Mouse (Mus musculus) splenic B cell, adult 2 months (primary cell): Measurements from ENCODE around the gene Ptprg.
"Not testable (repeated sequence)": the region's sequence is repeated elsewhere in the genome, so short reads cannot be mapped to it uniquely, and the experiment has no call there.

Experiments used
- DNase-seq: peaks from one replicate; pipeline ENCODE4 v3.0.0-alpha.2; 2011; ENCODE audit warnings: low read depth, low spot score
- H3K27me3 ChIP-seq: 2 replicates; pipeline ENCODE4 v1.6.1; 2012; ENCODE audit warnings: mild to moderate bottlenecking, low read length, moderate library complexity, mixed read lengths; ENCODE audit not compliant: control insufficient read depth, poor library complexity, insufficient read depth, severe bottlenecking
- H3K36me3 ChIP-seq: 2 replicates; pipeline ENCODE4 v1.6.1; 2012; ENCODE audit warnings: mild to moderate bottlenecking, low read length, moderate library complexity, mixed read lengths; ENCODE audit not compliant: control insufficient read depth, poor library complexity, insufficient read depth, severe bottlenecking

The Ptprg gene

GRCm38 (mm10) chr14:12202214-12202613, 648.9 kb downstream of the Ptprg start:
- Histone ChIP-seq H3K27me3 (no peaks in the 10 kb centered on the region), H3K36me3 (no peaks in the 10 kb centered on the region)
- no peak for DNase-seq

- no peaks in the 10 kb centered on the region for H3K27me3 ChIP-seq
- no peak for DNase-seq
- no peaks in the 10 kb centered on the region for H3K36me3 ChIP-seq
Observed at GRCm38 (mm10) chr14:12203081-12203480, 649.7 kb downstream of the Ptprg start.

DNA sequence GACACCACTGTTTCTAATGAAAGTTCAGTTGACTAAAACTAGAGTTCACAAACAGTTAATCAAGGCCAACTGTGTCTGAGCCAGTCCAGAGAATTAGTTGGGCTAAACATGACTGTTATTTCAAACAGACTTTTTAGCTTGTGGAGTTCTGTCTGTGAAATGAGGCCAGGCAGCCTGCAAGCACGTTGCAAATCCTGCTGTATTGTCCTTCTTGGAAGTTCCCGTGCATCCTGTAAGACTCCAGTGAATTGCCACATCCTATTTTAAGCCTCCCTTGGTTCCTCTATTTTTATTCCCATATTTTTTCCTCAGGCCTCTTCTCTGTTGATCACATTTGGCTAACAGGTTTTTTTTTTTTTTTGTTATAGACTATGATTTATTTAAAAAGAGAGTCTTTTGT, 652.8 kb downstream of the Ptprg start:
- DNase-seq: no peak
- Histone ChIP-seq H3K36me3 (no peaks in the 10 kb centered on the region), H3K27me3 (no peaks in the 10 kb centered on the region)

DNA sequence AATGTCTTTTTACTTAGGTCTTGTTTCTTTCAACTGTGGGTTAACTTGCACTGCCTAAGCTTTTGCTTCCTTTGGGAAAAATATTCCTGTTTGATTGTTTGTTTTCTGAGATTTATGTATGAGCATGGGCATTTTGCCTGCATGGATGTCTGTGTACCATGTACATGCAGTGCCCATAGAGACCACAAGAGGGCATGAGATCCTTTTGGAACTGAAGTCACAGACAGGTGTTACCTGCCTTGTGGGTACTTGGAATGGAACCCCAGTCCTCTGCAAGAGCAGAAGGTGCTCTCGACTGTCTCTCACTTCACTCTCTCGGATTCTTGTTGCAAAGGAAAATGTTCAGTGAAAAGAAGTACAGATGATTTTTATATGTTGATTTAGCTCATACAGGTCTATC, 655.2 kb downstream of the Ptprg start:
- H3K36me3 ChIP-seq: no peaks in the 10 kb centered on the region
- DNase-seq: peak; percentile 12
- no peaks in the 10 kb centered on the region for H3K27me3 ChIP-seq

DNA sequence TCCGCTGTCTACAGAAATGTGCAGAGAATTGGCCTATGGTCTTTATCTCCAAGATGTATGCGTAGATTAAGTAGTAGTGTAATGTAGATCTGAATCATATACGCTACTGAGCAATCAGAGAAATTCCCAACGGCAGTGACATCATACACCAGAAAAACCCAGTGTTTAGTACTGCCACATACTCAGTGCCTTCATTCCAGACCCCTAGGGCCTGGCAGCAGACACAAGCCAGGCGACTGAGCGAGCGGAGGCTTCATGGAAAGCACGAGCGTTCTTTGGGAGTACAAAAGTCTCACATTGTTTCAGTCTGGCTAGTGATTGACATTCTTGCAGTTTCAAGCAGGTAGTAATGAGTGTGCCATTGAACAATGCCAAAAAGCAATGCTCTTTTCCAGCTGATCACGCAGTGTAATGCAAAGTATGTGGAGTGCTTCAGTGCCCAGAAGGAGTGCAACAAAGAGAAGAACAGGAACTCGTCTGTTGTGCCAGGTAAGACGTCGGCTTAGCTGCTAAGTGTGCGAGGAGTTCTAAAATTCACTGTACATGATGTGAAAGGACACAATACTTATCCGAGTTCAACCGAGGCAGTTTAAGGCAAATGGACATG, 665.3 kb downstream of the Ptprg start:
- Histone ChIP-seq H3K36me3 (no peaks in the 10 kb centered on the region), H3K27me3 (no peaks in the 10 kb centered on the region)
- no peak for DNase-seq

- no peak for DNase-seq
- no peaks in the 10 kb centered on the region for H3K36me3 ChIP-seq
Observed at GRCm38 (mm10) chr14:12219877-12220276, 666.5 kb downstream of the Ptprg start.

GRCm38 (mm10) chr14:12220540-12220939, 667.2 kb downstream of the Ptprg start:
- DNase-seq: no peak
- no peaks in the 10 kb centered on the region for H3K36me3 ChIP-seq

More at GRCm38 (mm10) chr14:12219877-12220276, 666.5 kb downstream of the Ptprg start:
- no peaks in the 10 kb centered on the region for H3K27me3 ChIP-seq

GRCm38 (mm10) chr14:12221571-12221970, 668.2 kb downstream of the Ptprg start:
- H3K27me3 ChIP-seq: no peaks in the 10 kb centered on the region
- no peaks in the 10 kb centered on the region for H3K36me3 ChIP-seq
- DNase-seq: no peak

More at GRCm38 (mm10) chr14:12220540-12220939, 667.2 kb downstream of the Ptprg start:
- H3K27me3 ChIP-seq: no peaks in the 10 kb centered on the region

- H3K27me3 ChIP-seq: no peaks in the 10 kb centered on the region
- no peak for DNase-seq
- H3K36me3 ChIP-seq: no peaks in the 10 kb centered on the region
Observed at GRCm38 (mm10) chr14:12243726-12244125, 690.4 kb downstream of the Ptprg start.

DNA sequence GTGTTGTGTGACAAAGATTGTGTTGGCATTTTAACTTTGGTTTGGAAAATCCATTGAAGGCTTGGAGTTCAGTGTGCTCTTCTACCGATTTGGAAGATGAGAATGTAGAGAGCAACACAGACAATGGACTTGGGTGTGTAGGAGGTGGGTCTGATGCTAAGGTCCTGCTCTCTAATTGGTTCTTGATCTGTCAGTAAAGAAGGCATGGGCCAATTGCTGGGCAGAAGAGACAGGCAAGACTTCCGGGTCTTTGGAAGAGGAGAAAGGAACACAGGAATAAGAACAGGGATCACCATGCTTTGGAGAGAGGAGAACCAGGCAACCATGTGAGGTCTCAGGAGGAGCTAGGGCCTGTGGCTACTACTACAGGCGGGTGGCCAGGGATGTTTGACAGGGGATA, 722.7 kb downstream of the Ptprg start:
- Histone ChIP-seq H3K27me3 (no peaks in the 10 kb centered on the region; the same call in 1 of the 2 replicates), H3K36me3 (no peaks in the 10 kb centered on the region)
- no peak for DNase-seq

DNA sequence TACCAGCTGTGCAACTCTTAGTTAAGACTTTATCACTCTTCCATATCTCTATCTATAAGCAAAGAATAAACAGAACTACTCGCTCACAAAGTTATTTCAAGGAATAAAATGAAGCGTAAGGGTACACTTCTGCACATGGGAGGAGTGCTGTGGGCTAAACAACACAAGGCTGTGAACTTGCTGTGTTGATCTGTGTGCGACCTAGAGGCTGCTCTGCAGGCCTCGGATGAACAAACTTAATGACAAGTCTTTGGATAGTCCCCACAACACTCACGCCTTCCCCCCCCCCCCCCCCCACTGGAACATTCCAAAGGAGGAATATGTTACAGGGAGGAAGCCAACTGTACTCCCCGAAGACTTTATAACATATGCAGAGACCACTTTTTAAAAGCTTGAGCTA, 730.3 kb downstream of the Ptprg start, which contains the start of gene Gm49355:
Gm49355 (plus strand) TSS at position 336 of the 400 bp plus-strand sequence.
- no peak for DNase-seq
- H3K36me3 ChIP-seq: no peaks in the 10 kb centered on the region
- no peaks in the 10 kb centered on the region for H3K27me3 ChIP-seq

- Histone ChIP-seq H3K27me3 (no peaks in the 10 kb centered on the region), H3K36me3 (no peaks in the 10 kb centered on the region)
- peak; percentile 84 for DNase-seq
Observed at GRCm38 (mm10) chr14:12284141-12284912, 731.0 kb downstream of the Ptprg start, which contains the start of gene 3830406C13Rik. Gene 3830406C13Rik, plus strand, starts transcription at chr14:12284173.

DNA sequence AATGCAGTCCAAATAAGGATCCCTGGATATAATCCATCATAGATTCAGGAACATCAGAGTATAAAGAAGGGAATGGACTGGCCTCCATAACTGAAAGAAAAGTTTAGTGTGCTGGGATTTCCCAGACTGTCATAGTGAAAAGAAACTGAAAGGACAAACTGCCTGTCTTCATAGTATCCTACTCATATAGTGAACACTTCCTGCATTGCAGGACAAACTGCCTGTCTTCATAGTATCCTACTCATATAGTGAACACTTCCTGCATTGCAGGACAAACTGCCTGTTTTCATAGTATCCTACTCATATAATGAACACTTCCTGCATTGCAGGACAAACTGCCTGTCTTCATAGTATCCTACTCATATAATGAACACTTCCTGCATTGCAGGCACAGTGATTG, 736.4 kb downstream of the Ptprg start:
- H3K27me3 ChIP-seq, DNase-seq, H3K36me3 ChIP-seq: not testable (repeated sequence)
